Mouse (Mus musculus): ENCODE results near the gene Ak5.
"Not testable (repeated sequence)": the region's sequence is repeated elsewhere in the genome, so short reads cannot be mapped to it uniquely, and the experiment has no call there.

The Ak5 gene
- long read RNA-seq, experiment 1, partial matches to known transcripts = 1 of 2 reads
- long read RNA-seq, experiment 1, other reads (novel, unspliced or antisense) = 0 of 2 reads
- long read RNA-seq, experiment 2, partial matches to known transcripts = 1 of 3 reads
- long read RNA-seq, experiment 2, other reads (novel, unspliced or antisense) = 1 of 3 reads

DNA sequence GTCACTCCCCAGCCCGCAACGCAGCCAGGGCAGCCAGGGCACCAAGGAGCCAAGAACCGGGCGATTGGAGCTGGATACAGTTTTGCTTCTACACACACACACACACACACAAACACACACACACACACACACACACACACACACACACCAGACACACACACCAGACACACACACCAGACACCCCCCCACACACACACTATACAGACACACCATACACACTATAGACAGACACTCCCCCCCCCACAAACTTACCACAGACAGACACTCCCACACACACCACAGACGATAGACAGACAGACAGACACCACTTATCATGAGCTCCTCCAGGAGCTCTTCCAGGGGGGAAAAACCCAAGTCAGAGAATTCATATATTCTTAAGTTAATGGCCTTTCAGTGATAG, at the start of gene Ak5:
Gene Ak5, minus strand, starts transcription at position 122 of the 400 bp plus-strand sequence.
- intact Hi-C loops (cut with DNase I) = no loop called here

GRCm38 (mm10) chr3:152713991-152714902, 46.1 kb upstream of the Ak5 start, which contains the start of gene Pigk:
Gene Pigk, plus strand, starts transcription at chr3:152714100.
- intact Hi-C loops (cut with DNase I) = no loop called here

- intact Hi-C loops (cut with DNase I) = no loop called here
These were observed 44.8 kb upstream of the Ak5 start for GRCm38 (mm10) chr3:152712957-152713356.

DNA sequence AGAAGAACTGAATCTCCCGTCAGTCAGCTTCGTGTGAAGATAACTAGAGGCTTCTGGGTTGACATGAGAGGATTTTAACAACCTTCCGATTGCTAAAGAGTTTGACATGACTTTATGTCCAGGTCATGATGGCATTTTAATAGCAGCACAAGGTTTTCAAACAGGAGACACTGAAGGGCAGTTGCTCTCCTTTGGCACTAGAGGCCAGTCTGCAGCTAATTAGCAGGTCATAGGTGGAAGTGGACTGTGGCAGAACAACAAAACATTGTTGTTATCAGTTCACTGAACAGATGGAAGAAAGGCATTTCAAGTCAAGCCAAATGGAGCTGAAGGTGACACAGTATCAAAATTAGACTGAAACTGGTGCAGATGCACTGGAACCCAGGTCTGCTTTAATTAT, 41.8 kb upstream of the Ak5 start:
- intact Hi-C loops (cut with DNase I) = no loop called here

GRCm38 (mm10) chr3:152707321-152707823, 39.2 kb upstream of the Ak5 start:
- intact Hi-C loops (cut with DNase I) = no loop called here

- intact Hi-C loops (cut with DNase I) = no loop called here
These were observed 38.7 kb upstream of the Ak5 start for GRCm38 (mm10) chr3:152706901-152707300.

DNA sequence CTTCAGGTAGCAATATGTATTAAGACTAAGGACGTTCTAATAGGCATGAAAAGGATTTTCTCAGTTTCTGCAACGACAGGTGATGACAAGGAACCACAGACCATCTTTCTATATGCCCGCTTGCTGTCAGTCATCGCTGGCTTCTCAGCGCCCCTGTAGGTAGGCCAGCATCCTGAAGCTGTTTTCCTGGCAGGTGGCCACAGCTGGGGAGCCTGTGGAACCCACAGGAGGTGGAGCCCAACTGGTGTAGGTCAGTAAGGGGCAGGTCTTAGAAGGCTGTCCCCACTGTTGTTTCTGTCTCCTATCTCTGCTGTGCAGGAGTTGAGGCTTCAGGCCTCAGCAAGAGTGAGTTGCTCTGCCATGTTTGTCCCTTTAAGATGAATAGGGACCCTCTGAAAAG, 37.7 kb upstream of the Ak5 start:
- intact Hi-C loops (cut with DNase I) = no loop called here

DNA sequence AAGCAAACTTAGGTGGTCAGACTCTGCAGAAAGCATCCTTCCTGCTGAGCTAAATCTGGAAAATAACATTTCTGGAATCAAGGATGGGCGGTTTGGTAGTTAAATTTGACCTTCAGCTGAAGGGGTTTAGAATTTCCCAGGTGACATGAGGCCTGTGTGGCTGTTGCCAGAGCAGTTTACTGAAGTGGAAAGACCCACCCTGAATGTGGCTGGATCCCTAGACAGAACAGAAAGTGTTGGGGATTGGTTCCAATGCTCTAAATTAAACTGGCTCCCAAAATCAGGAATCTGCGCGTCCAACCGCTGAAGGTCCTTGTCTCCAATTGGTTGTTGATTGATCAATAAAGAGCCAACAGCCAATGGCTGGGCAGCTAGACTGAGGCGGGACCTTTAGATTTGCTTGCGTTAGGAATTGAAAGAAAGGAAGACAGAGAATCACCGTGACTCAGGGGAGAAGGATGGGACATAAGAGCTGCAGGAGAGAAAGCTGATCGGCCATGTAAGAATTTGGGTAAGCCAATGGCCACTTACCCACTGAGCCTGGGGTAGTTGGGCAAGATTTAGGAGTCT, 34.2 kb upstream of the Ak5 start:
- intact Hi-C loops (cut with DNase I) = no loop called here

DNA sequence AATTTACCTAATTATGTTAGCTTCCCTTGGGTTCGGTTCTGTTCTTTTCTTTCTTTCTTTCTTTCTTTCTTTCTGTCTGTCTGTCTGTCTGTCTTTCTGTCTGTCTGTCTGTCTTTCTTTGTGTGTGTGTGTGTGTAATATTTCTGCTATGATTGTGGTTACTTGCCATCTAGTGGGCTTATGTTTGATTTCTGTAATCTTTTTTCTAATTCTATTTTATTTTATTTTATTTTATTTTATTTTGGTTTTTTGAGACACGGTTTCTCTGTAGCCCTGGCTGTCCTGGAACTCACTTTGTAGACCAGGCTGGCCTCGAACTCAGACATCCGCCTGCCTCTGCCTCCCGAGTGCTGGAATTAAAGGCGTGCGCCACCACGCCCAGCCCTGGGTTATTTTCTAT, 33.4 kb upstream of the Ak5 start:
- intact Hi-C loops (cut with DNase I) = not testable (repeated sequence)

- intact Hi-C loops (cut with DNase I) = no loop called here
These were observed 31.1 kb upstream of the Ak5 start for GRCm38 (mm10) chr3:152699261-152699660.

DNA sequence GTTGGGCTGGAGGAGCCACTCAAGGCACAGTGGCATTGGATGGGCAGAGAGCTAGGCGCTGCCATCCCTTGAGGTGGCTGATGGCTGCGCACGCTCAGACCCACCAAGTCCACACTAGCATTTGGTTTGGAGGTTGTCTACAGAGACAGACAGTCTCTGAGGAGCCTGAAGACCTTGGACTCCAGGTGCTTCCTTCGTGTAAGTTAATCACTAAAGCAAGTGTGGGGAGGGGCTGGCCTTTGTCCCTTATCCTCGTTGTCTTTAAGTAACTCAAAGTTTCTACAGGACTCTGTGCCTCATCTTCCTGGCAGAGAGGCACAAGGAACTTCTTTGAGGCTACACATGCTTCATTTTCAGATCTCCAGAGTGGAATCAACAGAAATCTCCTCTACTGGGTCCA, 29.9 kb upstream of the Ak5 start:
- intact Hi-C loops (cut with DNase I) = no loop called here

GRCm38 (mm10) chr3:152694950-152695349, 26.8 kb upstream of the Ak5 start:
- intact Hi-C loops (cut with DNase I) = no loop called here

DNA sequence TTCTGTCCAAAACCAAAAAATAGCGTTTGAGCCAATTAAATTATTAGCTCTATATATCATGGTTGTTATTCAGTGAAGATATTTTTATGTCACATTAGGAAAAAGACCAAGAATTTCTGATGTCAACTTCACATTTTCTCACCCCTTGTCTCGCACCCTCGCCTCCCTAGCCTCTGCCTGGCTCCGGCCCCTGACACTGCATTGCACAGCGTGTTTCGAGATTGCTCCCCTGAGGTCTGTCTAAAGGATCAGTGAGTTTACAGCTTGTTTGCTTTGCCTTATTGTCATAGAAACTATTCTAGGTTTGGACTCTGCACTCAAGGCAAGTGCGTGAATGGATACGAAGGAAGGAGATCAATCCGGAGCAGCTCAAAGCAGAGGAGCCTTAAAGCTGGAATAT, 20.9 kb upstream of the Ak5 start:
- intact Hi-C loops (cut with DNase I) = no loop called here

DNA sequence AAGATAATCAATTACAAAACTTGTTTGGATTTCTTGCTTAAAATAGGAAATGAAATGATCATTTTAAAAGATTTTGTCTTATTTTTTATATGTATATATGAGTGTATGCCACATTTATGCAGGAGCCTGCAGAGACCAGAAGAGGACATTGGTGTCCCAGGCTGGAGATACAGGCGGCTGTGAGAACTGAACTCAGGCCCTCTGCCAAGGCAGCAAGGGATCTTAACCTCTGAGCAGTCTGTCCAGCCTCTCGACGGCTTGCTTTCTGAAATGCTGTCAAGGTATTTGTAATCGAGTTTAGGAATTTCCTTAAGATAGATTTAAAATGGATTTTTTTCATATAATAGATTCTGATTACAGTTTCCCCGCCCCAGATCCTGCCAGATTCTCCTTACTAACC, 20.4 kb upstream of the Ak5 start:
- intact Hi-C loops (cut with DNase I) = no loop called here

GRCm38 (mm10) chr3:152674663-152675062, 6.5 kb upstream of the Ak5 start:
- intact Hi-C loops (cut with DNase I) = no loop called here

- intact Hi-C loops (cut with DNase I) = no loop called here
These were observed 1.6 kb upstream of the Ak5 start for GRCm38 (mm10) chr3:152669783-152670182.

DNA sequence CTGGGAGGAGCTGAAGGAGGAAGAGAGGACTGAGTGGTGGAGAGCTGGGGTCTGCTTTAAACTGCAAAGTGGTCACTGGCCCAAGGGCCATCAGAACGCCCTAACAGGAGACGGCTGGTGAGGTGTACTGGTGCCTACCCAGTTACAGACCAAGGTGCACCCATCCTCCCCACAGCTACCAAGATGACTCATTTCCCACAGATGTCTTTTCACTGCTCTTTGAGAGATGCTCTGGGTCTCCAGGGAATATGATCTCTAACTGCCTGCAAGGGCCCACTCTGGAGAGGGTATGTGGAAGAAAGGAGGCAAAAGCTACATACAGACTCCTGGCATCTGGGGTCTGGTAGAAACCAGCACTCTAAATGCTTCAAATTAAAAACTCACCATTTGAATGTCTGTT, 633 bp upstream of the Ak5 start:
- intact Hi-C loops (cut with DNase I) = no loop called here

DNA sequence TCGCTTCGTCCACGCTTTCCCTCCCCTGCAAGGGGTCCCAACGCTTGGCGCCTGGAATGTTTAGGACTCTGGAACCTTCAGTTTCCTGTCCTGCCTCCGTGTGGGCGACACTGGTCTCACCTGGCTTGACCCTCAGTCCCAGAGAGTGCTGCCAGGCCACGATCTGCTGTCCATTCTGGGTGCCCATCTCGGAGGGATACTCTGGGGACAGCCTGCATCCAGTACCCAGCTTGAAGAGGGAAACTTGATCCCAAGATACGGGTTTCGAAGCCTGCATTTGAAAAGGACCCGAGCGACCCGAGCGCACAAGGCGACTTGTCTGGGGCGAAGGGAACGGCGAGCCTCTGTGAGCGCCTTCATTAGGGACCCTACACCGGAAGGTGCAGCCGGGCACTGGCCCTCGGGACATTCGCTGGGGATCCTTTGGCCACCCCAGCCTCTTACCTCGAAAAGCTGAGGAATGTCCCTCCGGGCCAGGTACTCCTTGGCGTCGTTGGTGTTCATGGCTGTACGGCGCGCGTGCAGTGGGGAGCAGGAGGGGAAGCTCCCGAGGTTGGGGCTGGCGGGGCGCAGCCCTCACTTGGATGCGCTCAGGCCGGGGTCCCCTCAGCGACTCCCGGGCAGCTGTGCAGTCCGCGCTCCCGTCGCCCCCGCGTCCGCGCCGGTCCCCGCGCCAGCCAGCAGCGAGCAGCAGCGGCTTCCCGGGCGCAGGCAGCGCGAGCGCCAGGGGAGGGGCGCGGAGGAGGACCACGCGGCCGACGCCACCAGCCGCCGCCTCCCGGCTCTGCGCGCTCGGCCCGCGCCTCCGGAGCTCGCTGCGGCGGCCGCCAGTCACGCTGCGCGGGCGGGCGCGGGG, 576 bp downstream of the Ak5 start:
- intact Hi-C loops (cut with DNase I) = no loop called here

DNA sequence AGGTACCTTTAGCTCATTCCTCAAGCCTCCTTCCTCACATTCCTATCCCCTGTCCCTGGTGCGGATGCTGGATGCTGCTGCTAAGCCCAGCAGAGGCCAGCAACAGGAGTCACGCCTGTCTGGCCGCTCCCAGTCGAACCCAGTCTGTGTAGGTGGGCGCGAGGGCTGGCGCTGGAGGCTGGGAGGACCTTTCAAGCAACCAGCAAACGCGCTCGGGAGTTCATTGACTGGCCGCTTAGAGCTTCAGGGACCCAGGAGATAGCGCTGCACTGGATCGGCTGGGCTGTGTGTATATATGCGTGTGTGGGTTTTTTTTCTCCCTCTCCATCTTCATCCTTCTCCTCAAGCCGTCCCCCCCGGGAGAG, 1.2 kb downstream of the Ak5 start:
- intact Hi-C loops (cut with DNase I) = no loop called here

DNA sequence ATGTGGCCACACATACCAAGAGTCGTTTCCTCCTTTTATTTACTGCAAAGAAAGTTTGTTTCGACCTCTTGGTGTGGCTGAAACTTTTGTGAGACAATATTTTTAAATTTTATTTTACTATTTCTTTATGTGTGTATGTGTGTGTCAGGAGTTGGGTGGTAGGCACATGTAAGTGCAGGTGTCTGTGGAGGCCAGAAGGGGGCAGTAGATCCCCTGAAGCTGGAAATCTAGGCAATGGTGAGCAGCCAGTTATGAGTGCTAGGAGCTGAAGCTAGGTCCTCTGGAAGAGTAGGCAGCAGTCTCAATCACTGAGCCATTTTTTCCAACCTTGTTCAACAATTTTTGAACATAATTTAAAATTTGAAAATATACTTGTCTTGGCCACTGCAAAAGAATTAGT, 9.6 kb downstream of the Ak5 start:
- intact Hi-C loops (cut with DNase I) = no loop called here

DNA sequence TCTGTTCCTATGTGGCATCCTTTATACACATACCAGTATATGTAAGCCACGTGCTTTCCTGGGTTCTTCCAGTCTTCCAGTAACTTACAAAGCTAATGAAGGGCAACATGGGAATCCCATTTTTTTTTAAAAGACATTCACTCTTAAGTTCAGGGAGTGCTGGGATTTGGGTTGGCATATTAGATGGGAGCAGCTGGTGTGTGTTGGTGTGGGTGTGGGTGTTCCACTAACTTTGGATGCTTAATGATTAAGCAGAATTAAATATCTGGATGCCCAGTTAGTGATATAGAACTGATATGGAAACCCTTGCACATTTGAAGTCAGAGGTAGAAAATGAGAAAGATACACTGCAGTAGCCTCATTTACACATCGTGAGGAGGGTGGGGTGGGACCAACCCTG, 16.2 kb downstream of the Ak5 start:
- intact Hi-C loops (cut with DNase I) = no loop called here
